Mouse (Mus musculus): Measurements from ENCODE around the gene Prr5. TPM values are rescaled to one million over a fixed set of nuclear protein-coding genes. Genes with fewer than 3 reads are reported as not detected.

Prr5 gene
- polyA plus RNA-seq, 1 experiment from 2014 or later = 20.3 TPM

GRCm38 (mm10) chr15:84639451-84640136 lies 29.8 kb upstream of the Prr5 start:
- WGBS = 29% methylated on average over 6 of the region's 6 CpGs
- Histone ChIP-seq H3K9ac (ENCODE audit: low read length) (0 out of 2 replicates have a peak overlapping the region, but pooled peaks have one; percentile 13), H3K27me3 (ENCODE audit: control insufficient read depth, insufficient read depth, low read length) (no peaks in the 10 kb centered on the region), H3K4me3 (ENCODE audit: low read depth, low read length) (no peak overlapping the region), H3K4me2 (replicated peaks; ENCODE audit: low read depth) (no peak overlapping the region), H3K36me3 (ENCODE audit: control insufficient read depth, insufficient read depth, low read length) (no peaks in the 10 kb centered on the region), H3K4me1 (replicated peaks; ENCODE audit: control insufficient read depth, insufficient read depth) (peaks cover 7% of the 10 kb centered on the region; the same call in 1 of the 2 replicates), H3K9me3 (ENCODE audit: control insufficient read depth, low read length) (no peaks in the 10 kb centered on the region), H3K27ac (replicated peaks) (peak overlapping the region; percentile 90)
- peak; percentile 95 for TF ChIP-seq EP300 (optimal IDR thresholded peaks at IDR 0.05)
- no peak for TF ChIP-seq CTCF (IDR thresholded peaks at IDR 0.05; ENCODE audit: low read depth)
- no peak for DNase-seq (ENCODE audit: low spot score)
- ATAC-seq (ENCODE audit: low FRiP score, low TSS enrichment) = peak; percentile 77

GRCm38 (mm10) chr15:84640722-84641121 lies 28.7 kb upstream of the Prr5 start:
- no peak overlapping the region for H3K4me2 ChIP-seq (replicated peaks; ENCODE audit: low read depth)
- peaks cover 7% of the 10 kb centered on the region; the same call in 1 of the 2 replicates for H3K4me1 ChIP-seq (replicated peaks; ENCODE audit: control insufficient read depth, insufficient read depth)
- ATAC-seq (ENCODE audit: low FRiP score, low TSS enrichment) (no peak), DNase-seq (ENCODE audit: low spot score) (no peak)
- no peak overlapping the region for H3K4me3 ChIP-seq (ENCODE audit: low read depth, low read length)
- no peak overlapping the region for H3K9ac ChIP-seq (ENCODE audit: low read length)
- H3K27ac ChIP-seq (replicated peaks) = peak overlapping the region; percentile 90; the same call in 1 of the 2 replicates
- TF ChIP-seq CTCF (IDR thresholded peaks at IDR 0.05; ENCODE audit: low read depth) (no peak), EP300 (optimal IDR thresholded peaks at IDR 0.05) (no peak)
- H3K27me3 ChIP-seq (ENCODE audit: control insufficient read depth, insufficient read depth, low read length) = no peaks in the 10 kb centered on the region
- 67% methylated on average over 6 of the region's 6 CpGs for WGBS
- no peaks in the 10 kb centered on the region for H3K36me3 ChIP-seq (ENCODE audit: control insufficient read depth, insufficient read depth, low read length)
- H3K9me3 ChIP-seq (ENCODE audit: control insufficient read depth, low read length) = no peaks in the 10 kb centered on the region

GRCm38 (mm10) chr15:84641127-84641526 lies 28.3 kb upstream of the Prr5 start:
- H3K36me3 ChIP-seq (ENCODE audit: control insufficient read depth, insufficient read depth, low read length) = no peaks in the 10 kb centered on the region
- H3K4me1 ChIP-seq (replicated peaks; ENCODE audit: control insufficient read depth, insufficient read depth) = peaks cover 7% of the 10 kb centered on the region; the same call in 1 of the 2 replicates
- no peaks in the 10 kb centered on the region for H3K9me3 ChIP-seq (ENCODE audit: control insufficient read depth, low read length)
- WGBS = 53% methylated on average over 5 of the region's 5 CpGs
- TF ChIP-seq CTCF (IDR thresholded peaks at IDR 0.05; ENCODE audit: low read depth) (no peak), EP300 (optimal IDR thresholded peaks at IDR 0.05) (no peak)
- H3K4me2 ChIP-seq (replicated peaks; ENCODE audit: low read depth) = no peak overlapping the region
- DNase-seq (ENCODE audit: low spot score) (no peak), ATAC-seq (ENCODE audit: low FRiP score, low TSS enrichment) (no peak)
- no peak overlapping the region for H3K9ac ChIP-seq (ENCODE audit: low read length)
- H3K4me3 ChIP-seq (ENCODE audit: low read depth, low read length) = no peak overlapping the region
- peak overlapping the region; percentile 31; the same call in 1 of the 2 replicates for H3K27ac ChIP-seq (replicated peaks)
- no peaks in the 10 kb centered on the region for H3K27me3 ChIP-seq (ENCODE audit: control insufficient read depth, insufficient read depth, low read length)

GRCm38 (mm10) chr15:84641948-84642347 lies 27.5 kb upstream of the Prr5 start:
- Histone ChIP-seq H3K27ac (replicated peaks) (no peak overlapping the region), H3K9ac (ENCODE audit: low read length) (no peak overlapping the region), H3K4me2 (replicated peaks; ENCODE audit: low read depth) (no peak overlapping the region), H3K36me3 (ENCODE audit: control insufficient read depth, insufficient read depth, low read length) (no peaks in the 10 kb centered on the region), H3K4me1 (replicated peaks; ENCODE audit: control insufficient read depth, insufficient read depth) (peaks cover 7% of the 10 kb centered on the region; the same call in 1 of the 2 replicates), H3K4me3 (ENCODE audit: low read depth, low read length) (no peak overlapping the region), H3K27me3 (ENCODE audit: control insufficient read depth, insufficient read depth, low read length) (no peaks in the 10 kb centered on the region), H3K9me3 (ENCODE audit: control insufficient read depth, low read length) (no peaks in the 10 kb centered on the region)
- peak; percentile 43 for DNase-seq (ENCODE audit: low spot score)
- no peak for TF ChIP-seq CTCF (IDR thresholded peaks at IDR 0.05; ENCODE audit: low read depth)
- ATAC-seq (ENCODE audit: low FRiP score, low TSS enrichment) = peak; percentile 53
- 88% methylated on average over 1 of the region's 1 CpGs for WGBS

- Histone ChIP-seq H3K27ac (replicated peaks) (no peak overlapping the region), H3K9ac (ENCODE audit: low read length) (no peak overlapping the region), H3K36me3 (ENCODE audit: control insufficient read depth, insufficient read depth, low read length) (no peaks in the 10 kb centered on the region), H3K9me3 (ENCODE audit: control insufficient read depth, low read length) (no peaks in the 10 kb centered on the region), H3K4me1 (replicated peaks; ENCODE audit: control insufficient read depth, insufficient read depth) (peaks cover 7% of the 10 kb centered on the region; the same call in 1 of the 2 replicates), H3K27me3 (ENCODE audit: control insufficient read depth, insufficient read depth, low read length) (no peaks in the 10 kb centered on the region), H3K4me3 (ENCODE audit: low read depth, low read length) (no peak overlapping the region), H3K4me2 (replicated peaks; ENCODE audit: low read depth) (no peak overlapping the region)
- no peak for TF ChIP-seq CTCF (IDR thresholded peaks at IDR 0.05; ENCODE audit: low read depth)
- TF ChIP-seq EP300 (optimal IDR thresholded peaks at IDR 0.05) = no peak
- ATAC-seq (ENCODE audit: low FRiP score, low TSS enrichment) = no peak
- no peak for DNase-seq (ENCODE audit: low spot score)
- 25% methylated on average over 1 of the region's 1 CpGs for WGBS
These were observed 26.2 kb upstream of the Prr5 start for GRCm38 (mm10) chr15:84643178-84643577.

- H3K9ac ChIP-seq (ENCODE audit: low read length) = no peak overlapping the region
- DNase-seq (ENCODE audit: low spot score) (no peak), ATAC-seq (ENCODE audit: low FRiP score, low TSS enrichment) (no peak)
- H3K36me3 ChIP-seq (ENCODE audit: control insufficient read depth, insufficient read depth, low read length) = no peaks in the 10 kb centered on the region
- WGBS = 86% methylated on average over 6 of the region's 6 CpGs
- TF ChIP-seq CTCF (IDR thresholded peaks at IDR 0.05; ENCODE audit: low read depth) (no peak), EP300 (optimal IDR thresholded peaks at IDR 0.05) (no peak)
- H3K27me3 ChIP-seq (ENCODE audit: control insufficient read depth, insufficient read depth, low read length) = no peaks in the 10 kb centered on the region
- no peak overlapping the region for H3K27ac ChIP-seq (replicated peaks)
- H3K4me3 ChIP-seq (ENCODE audit: low read depth, low read length) = no peak overlapping the region
- H3K9me3 ChIP-seq (ENCODE audit: control insufficient read depth, low read length) = no peaks in the 10 kb centered on the region
- H3K4me1 ChIP-seq (replicated peaks; ENCODE audit: control insufficient read depth, insufficient read depth) = peaks cover 3% of the 10 kb centered on the region; the same call in 1 of the 2 replicates
- no peak overlapping the region for H3K4me2 ChIP-seq (replicated peaks; ENCODE audit: low read depth)
These were observed 17.9 kb upstream of the Prr5 start for GRCm38 (mm10) chr15:84651481-84651880.
